Mouse (Mus musculus): Measurements from ENCODE around the gene Rtn4rl2. TPM values are rescaled to one million over a fixed set of nuclear protein-coding genes. Genes with fewer than 3 reads are reported as not detected.

The Rtn4rl2 gene
- polyA plus RNA-seq, 1 experiment from 2014 or later = 1.0 TPM

DNA sequence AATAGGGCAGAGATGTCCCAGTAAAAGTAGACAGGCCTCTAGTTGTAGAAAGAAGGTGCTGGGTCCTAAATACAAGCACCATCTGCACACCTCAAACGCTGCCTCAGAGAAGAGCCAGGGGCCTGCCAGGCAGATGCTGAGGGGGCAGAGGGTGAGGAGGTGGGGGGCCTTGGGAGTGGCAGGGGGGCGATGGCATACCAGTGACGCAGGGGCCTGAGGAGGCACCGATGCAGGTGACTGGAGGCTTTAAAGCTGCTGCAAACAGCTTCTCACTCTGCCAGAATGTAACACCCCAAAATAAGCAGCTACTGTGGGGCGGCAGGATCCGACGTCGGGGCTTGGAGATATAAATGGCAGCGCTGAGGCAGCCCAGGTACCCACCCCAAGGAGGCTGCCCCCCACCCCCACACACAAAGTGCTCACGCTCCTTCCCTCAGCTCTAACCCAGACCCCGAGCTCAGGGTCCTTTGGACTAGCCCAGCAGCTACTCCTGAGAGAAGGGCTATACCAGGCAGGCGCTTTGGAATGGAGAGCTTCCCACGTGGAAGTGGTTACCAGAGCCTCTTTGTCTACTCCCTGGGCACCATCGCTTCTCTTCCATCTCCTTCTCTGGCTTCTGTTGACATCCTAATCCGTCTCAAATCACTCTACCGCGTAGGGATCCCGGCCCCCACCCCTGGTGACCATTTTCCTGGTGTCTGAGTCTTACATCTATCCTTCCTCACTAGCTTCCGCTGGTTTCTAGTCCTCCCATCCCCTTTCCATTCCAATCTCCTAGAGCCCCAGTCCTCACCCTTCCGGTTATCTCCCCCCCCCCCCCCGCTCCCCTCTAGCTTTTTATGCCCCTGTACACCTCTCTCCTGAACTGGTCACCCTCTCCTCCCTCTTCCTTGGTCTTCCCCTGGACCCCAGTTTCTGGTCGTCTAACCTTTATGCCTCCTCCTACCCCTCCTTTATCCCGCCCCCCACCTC is 1.1 kb downstream of the Rtn4rl2 start:
- peak overlapping the region; percentile 82 for H3K4me2 ChIP-seq (replicated peaks; ENCODE audit: low read depth, low read length)
- H3K4me1 ChIP-seq (ENCODE audit: insufficient read depth, low read length) = peaks cover 47% of the 10 kb centered on the region

DNA sequence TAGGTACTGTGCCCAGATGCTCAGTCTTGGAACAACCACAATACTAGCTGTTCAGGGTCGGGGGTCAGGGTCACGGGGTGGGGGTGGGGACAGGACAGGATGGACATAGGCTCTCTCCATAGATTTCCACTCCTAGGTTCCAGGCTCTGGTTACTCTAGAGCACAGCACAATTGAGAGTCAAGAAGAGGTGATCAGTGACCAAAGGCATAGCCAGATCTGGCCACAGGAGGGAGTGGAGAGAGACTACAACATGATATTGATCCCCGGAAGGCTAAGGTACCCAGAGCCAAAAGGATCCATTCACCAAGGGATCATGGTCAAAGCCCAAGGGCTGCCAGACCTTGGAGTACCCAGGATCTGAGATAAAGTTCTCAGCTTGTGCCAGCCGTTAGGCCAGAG is 1.9 kb downstream of the Rtn4rl2 start:
- 36% methylated on average over 4 of the region's 4 CpGs for WGBS
- Histone ChIP-seq H3K4me1 (ENCODE audit: insufficient read depth, low read length) (peaks cover 47% of the 10 kb centered on the region), H3K36me3 (ENCODE audit: insufficient read depth, low read length) (no peaks in the 10 kb centered on the region), H3K4me2 (replicated peaks; ENCODE audit: low read depth, low read length) (no peak overlapping the region), H3K9me3 (ENCODE audit: low read length) (no peaks in the 10 kb centered on the region), H3K27me3 (ENCODE audit: insufficient read depth, low read length) (peaks cover 66% of the 10 kb centered on the region), H3K9ac (replicated peaks; ENCODE audit: low read length) (no peak overlapping the region), H3K27ac (ENCODE audit: low read length) (no peak overlapping the region), H3K4me3 (ENCODE audit: low read length) (no peak overlapping the region)
- ATAC-seq (ENCODE audit: low FRiP score, low TSS enrichment) = no peak

More for the DNA sequence above, 1.1 kb downstream of the Rtn4rl2 start:
- Histone ChIP-seq H3K4me3 (ENCODE audit: low read length) (peak overlapping the region; percentile 65; the same call in 1 of the 2 replicates), H3K27me3 (ENCODE audit: insufficient read depth, low read length) (peaks cover 69% of the 10 kb centered on the region), H3K9ac (replicated peaks; ENCODE audit: low read length) (no peak overlapping the region), H3K9me3 (ENCODE audit: low read length) (no peaks in the 10 kb centered on the region), H3K36me3 (ENCODE audit: insufficient read depth, low read length) (no peaks in the 10 kb centered on the region), H3K27ac (ENCODE audit: low read length) (no peak overlapping the region)
- ATAC-seq (ENCODE audit: low FRiP score, low TSS enrichment) = no peak
- WGBS = 15% methylated on average over 21 of the region's 23 CpGs

DNA sequence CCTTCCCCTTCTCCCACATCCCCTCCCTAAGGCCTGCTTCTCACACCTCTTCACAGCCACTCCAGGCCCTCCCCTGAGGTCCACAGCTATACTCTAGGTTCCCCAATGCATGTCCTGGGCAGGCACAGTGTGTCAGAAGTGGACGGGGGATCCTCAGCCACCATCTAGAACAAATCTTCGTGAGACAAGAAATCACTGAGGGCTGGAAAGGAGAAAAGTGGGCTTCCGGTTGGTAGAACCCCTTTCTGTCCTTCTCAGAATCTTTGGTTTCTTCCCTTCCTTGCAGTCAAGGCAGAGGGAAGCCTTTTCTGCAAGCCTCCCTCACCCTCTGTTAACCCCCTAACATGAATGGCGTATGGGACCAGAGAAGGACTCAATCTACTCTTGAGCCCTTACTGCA is 2.6 kb downstream of the Rtn4rl2 start:
- peaks cover 59% of the 10 kb centered on the region for H3K27me3 ChIP-seq (ENCODE audit: insufficient read depth, low read length)
- H3K9ac ChIP-seq (replicated peaks; ENCODE audit: low read length) = no peak overlapping the region
- no peak for ATAC-seq (ENCODE audit: low FRiP score, low TSS enrichment)
- no peaks in the 10 kb centered on the region for H3K36me3 ChIP-seq (ENCODE audit: insufficient read depth, low read length)
- 74% methylated on average over 4 of the region's 4 CpGs for WGBS
- H3K4me2 ChIP-seq (replicated peaks; ENCODE audit: low read depth, low read length) = peak overlapping the region; percentile 50; the same call in 1 of the 2 replicates
- no peak overlapping the region for H3K27ac ChIP-seq (ENCODE audit: low read length)
- H3K4me3 ChIP-seq (ENCODE audit: low read length) = no peak overlapping the region
- H3K4me1 ChIP-seq (ENCODE audit: insufficient read depth, low read length) = peaks cover 41% of the 10 kb centered on the region
- no peaks in the 10 kb centered on the region for H3K9me3 ChIP-seq (ENCODE audit: low read length)

DNA sequence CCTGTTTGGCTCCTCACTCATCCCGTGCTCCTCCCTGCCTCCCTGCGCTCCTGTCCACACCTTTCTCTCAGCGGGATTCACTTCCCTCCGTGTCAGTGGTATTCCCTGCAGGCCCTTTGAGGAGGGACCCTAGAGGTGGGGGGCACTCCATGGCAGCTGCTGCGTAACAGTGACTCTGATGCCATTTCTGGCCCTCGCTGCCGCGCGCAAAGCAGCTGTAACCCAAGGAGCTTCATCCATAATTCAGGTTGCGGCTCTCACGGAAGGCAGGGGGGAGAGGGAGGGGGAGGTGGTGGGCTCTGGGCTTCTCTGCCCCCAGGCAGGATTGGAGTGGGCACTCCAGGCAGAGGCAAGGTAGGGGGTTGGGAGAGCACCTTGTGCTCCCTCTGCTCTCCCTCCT is 3.0 kb downstream of the Rtn4rl2 start:
- Histone ChIP-seq H3K9ac (replicated peaks; ENCODE audit: low read length) (no peak overlapping the region), H3K4me3 (ENCODE audit: low read length) (peak overlapping the region; percentile 23; the same call in 1 of the 2 replicates), H3K4me1 (ENCODE audit: insufficient read depth, low read length) (peaks cover 37% of the 10 kb centered on the region), H3K4me2 (replicated peaks; ENCODE audit: low read depth, low read length) (peak overlapping the region; percentile 50), H3K9me3 (ENCODE audit: low read length) (no peaks in the 10 kb centered on the region), H3K27me3 (ENCODE audit: insufficient read depth, low read length) (peaks cover 55% of the 10 kb centered on the region), H3K27ac (ENCODE audit: low read length) (no peak overlapping the region), H3K36me3 (ENCODE audit: insufficient read depth, low read length) (no peaks in the 10 kb centered on the region)
- ATAC-seq (ENCODE audit: low FRiP score, low TSS enrichment) = 0 out of 2 replicates have a peak, but pooled peaks have one; percentile 0
- 8% methylated on average over 11 of the region's 11 CpGs for WGBS

DNA sequence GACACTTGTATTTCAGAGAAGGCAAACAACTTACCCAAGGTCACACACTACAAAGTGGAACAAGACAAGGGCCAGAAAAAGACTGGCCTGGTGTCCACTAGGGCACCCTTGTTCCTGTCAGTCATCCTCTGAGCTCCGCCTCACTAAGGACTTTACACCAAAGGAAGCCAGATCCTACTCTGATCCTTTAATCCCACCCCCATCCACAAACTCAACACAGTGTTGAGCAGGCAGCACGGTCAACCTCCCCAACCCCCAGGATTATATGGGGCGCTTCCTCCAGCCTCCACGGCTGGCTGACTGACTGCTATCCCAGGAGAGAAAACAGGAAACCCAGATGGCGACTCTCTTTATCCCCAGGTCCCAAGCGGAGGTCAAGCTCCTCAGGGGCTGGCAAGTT is 3.4 kb downstream of the Rtn4rl2 start:
- Histone ChIP-seq H3K36me3 (ENCODE audit: insufficient read depth, low read length) (no peaks in the 10 kb centered on the region), H3K9me3 (ENCODE audit: low read length) (no peaks in the 10 kb centered on the region), H3K4me1 (ENCODE audit: insufficient read depth, low read length) (peaks cover 35% of the 10 kb centered on the region), H3K4me2 (replicated peaks; ENCODE audit: low read depth, low read length) (peak overlapping the region; percentile 50), H3K9ac (replicated peaks; ENCODE audit: low read length) (no peak overlapping the region), H3K4me3 (ENCODE audit: low read length) (peak overlapping the region; percentile 23), H3K27ac (ENCODE audit: low read length) (no peak overlapping the region), H3K27me3 (ENCODE audit: insufficient read depth, low read length) (peaks cover 53% of the 10 kb centered on the region)
- peak; percentile 33 for ATAC-seq (ENCODE audit: low FRiP score, low TSS enrichment)
- WGBS = 2% methylated on average over 6 of the region's 6 CpGs

DNA sequence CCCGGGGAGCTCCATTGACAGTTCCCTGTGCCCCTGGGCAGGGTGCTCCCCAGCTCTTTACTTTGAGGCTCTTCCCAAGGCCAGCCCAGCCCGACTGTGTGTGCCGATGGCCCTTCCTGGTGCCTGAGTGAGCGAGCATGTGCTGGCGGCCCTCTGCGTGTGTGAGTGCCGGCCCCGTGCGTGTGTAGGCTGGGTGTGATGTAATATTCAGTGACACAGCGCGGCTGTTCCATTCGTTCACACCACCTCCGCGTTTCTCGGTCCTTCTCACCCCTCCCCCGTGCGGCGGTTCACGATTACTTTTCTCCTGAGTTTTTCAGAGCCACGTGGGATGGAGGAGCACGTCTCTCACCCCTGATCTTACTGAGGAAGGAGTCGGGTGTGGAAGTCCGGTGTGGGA is 3.9 kb downstream of the Rtn4rl2 start:
- Histone ChIP-seq H3K27ac (ENCODE audit: low read length) (no peak overlapping the region), H3K4me1 (ENCODE audit: insufficient read depth, low read length) (peaks cover 30% of the 10 kb centered on the region), H3K4me3 (ENCODE audit: low read length) (peak overlapping the region; percentile 23), H3K9me3 (ENCODE audit: low read length) (no peaks in the 10 kb centered on the region), H3K9ac (replicated peaks; ENCODE audit: low read length) (no peak overlapping the region), H3K4me2 (replicated peaks; ENCODE audit: low read depth, low read length) (peak overlapping the region; percentile 50), H3K27me3 (ENCODE audit: insufficient read depth, low read length) (peaks cover 48% of the 10 kb centered on the region), H3K36me3 (ENCODE audit: insufficient read depth, low read length) (no peaks in the 10 kb centered on the region)
- ATAC-seq (ENCODE audit: low FRiP score, low TSS enrichment) = 0 out of 2 replicates have a peak, but pooled peaks have one; percentile 27
- 3% methylated on average over 23 of the region's 23 CpGs for WGBS

DNA sequence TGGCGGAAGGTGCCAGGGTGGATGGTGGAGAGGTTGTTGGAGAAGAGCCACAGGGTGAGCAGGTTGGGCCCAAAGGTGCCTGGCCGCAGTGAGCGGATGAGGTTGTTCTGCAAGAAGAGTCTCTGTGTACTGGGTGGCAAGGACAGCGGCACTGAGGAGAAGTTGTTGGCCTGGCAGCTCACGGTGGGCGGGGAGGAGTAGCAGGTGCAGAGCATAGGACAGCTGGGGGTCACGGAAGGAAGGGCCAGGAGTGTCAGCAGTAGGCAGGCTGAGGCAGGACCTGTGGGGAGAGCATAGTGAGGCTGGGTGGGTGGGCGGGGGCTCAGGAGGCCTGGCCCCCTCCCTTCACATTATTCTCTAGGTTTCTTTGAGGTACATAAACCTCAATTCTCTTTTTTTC is 5.9 kb downstream of the Rtn4rl2 start:
- WGBS = 80% methylated on average over 7 of the region's 8 CpGs
- H3K4me1 ChIP-seq (ENCODE audit: insufficient read depth, low read length) = peaks cover 14% of the 10 kb centered on the region
- H3K4me2 ChIP-seq (replicated peaks; ENCODE audit: low read depth, low read length) = no peak overlapping the region
- no peaks in the 10 kb centered on the region for H3K9me3 ChIP-seq (ENCODE audit: low read length)
- H3K36me3 ChIP-seq (ENCODE audit: insufficient read depth, low read length) = no peaks in the 10 kb centered on the region
- H3K4me3 ChIP-seq (ENCODE audit: low read length) = no peak overlapping the region
- ATAC-seq (ENCODE audit: low FRiP score, low TSS enrichment) = no peak
- H3K27ac ChIP-seq (ENCODE audit: low read length) = no peak overlapping the region
- H3K9ac ChIP-seq (replicated peaks; ENCODE audit: low read length) = no peak overlapping the region
- H3K27me3 ChIP-seq (ENCODE audit: insufficient read depth, low read length) = peaks cover 30% of the 10 kb centered on the region

DNA sequence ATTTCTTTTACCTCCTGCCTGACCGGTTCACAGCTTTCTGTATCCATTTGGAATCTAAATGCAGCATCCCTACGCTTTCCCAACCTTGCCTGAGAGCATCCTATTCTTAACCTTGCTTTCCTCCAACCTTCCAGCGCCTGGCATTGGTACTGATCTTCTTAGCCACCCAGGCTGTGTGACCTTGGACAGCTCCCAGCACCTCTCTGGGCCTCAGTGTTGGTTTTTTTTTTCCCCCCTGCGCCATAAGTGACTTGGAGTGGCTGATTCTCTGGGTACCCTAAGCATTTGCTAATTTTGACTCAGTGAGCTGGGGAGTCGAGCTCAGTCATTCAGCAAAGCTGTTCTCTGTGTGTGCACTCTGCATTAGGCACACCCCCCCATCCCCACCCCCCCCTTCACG is 10.7 kb downstream of the Rtn4rl2 start:
- WGBS = 55% methylated on average over 6 of the region's 6 CpGs
- peaks cover 10% of the 10 kb centered on the region; the same call in 1 of the 2 replicates for H3K4me1 ChIP-seq (ENCODE audit: insufficient read depth, low read length)
- no peak overlapping the region for H3K9ac ChIP-seq (replicated peaks; ENCODE audit: low read length)
- no peak for ATAC-seq (ENCODE audit: low FRiP score, low TSS enrichment)
- no peaks in the 10 kb centered on the region for H3K36me3 ChIP-seq (ENCODE audit: insufficient read depth, low read length)
- H3K27me3 ChIP-seq (ENCODE audit: insufficient read depth, low read length) = peaks cover 50% of the 10 kb centered on the region
- no peak overlapping the region for H3K4me3 ChIP-seq (ENCODE audit: low read length)
- H3K27ac ChIP-seq (ENCODE audit: low read length) = no peak overlapping the region
- H3K4me2 ChIP-seq (replicated peaks; ENCODE audit: low read depth, low read length) = no peak overlapping the region
- no peaks in the 10 kb centered on the region for H3K9me3 ChIP-seq (ENCODE audit: low read length)

DNA sequence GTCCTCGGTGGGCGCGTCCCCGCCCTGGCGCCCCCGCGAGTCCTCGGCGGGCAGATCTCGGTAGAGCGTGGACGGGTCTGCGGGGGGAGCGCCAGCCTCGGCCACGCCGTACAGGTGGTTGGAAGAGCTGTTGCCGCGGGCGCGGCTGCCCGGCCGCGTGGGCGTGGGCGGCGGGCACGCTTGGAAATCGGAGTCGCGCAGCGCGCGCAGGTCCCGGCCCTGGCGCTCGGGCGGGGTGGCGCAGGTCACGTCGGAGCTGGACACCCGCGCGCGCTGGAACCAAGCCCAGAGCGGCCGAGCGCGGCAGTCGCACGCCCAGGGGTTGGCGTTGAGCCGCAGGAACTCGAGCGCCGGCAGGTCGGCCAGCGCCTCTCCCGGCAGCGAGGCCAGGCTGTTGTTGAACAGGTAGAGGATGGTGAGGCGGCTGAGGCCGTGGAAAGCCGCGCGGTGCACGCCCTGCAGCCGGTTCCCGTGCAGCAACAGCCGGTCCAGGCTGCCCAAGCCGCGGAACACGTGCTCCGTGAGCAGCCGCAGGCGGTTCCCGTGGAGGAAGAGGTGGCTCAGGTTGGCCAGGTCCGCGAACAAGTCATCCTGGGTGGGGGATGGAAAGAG is 14.3 kb downstream of the Rtn4rl2 start:
- Histone ChIP-seq H3K27ac (ENCODE audit: low read length) (no peak overlapping the region), H3K36me3 (ENCODE audit: insufficient read depth, low read length) (no peaks in the 10 kb centered on the region), H3K9me3 (ENCODE audit: low read length) (no peaks in the 10 kb centered on the region), H3K9ac (replicated peaks; ENCODE audit: low read length) (peak overlapping the region; percentile 58), H3K27me3 (ENCODE audit: insufficient read depth, low read length) (peaks cover 76% of the 10 kb centered on the region), H3K4me1 (ENCODE audit: insufficient read depth, low read length) (peaks cover 10% of the 10 kb centered on the region; the same call in 1 of the 2 replicates), H3K4me2 (replicated peaks; ENCODE audit: low read depth, low read length) (peak overlapping the region; percentile 95), H3K4me3 (ENCODE audit: low read length) (peak overlapping the region; percentile 53)
- under 1% methylated on average over 73 of the region's 78 CpGs for WGBS
- peak; percentile 63 for ATAC-seq (ENCODE audit: low FRiP score, low TSS enrichment)

Measured in kidney, embryonic 16.5 days (tissue).